Mouse (Mus musculus): ENCODE measurements at regions not wholly inside any gene's neighbourhood (a gene's known extent, or its start where the extent isn't known, plus 50 kb on each side); places are given as distances from the start of the nearest gene placed in this dataset.
A peak's percentile ranks its signal among the peaks of the same experiment; 100 is the strongest.

DNA sequence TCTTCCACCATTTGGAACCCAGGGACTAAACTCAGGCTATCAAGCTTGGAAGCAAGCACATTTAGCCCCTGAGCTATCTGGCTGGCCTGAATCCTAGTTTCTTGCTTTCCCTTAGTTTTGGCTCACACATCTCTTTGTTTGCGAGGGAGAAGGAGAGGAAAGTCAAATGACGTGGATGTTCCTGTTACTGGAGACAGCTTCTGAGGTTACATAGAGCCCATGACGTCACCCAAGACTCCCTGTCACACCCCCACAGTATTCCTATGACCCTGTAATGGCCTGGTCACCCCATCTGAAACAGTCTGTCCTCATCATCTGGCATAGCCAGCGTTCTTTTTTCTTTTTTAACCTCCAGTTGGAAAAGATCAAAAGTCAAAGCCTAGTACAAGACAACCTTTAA lies 400.1 kb upstream of the Jarid2 start:
- Histone ChIP-seq H3K27me3 (no peaks in the 10 kb centered on the region), H3K36me3 (ENCODE audit: poor library complexity, severe bottlenecking) (no peaks in the 10 kb centered on the region), H3K4me2 (no peak overlapping the region), H3K9me3 (replicated peaks) (no peaks in the 10 kb centered on the region), H3K4me3 (no peak overlapping the region), H3K27ac (no peak overlapping the region), H3K9ac (no peak overlapping the region), H3K4me1 (no peaks in the 10 kb centered on the region)
- WGBS, result 84% methylated on average over 4 of the region's 4 CpGs
- ATAC-seq, result no peak

DNA sequence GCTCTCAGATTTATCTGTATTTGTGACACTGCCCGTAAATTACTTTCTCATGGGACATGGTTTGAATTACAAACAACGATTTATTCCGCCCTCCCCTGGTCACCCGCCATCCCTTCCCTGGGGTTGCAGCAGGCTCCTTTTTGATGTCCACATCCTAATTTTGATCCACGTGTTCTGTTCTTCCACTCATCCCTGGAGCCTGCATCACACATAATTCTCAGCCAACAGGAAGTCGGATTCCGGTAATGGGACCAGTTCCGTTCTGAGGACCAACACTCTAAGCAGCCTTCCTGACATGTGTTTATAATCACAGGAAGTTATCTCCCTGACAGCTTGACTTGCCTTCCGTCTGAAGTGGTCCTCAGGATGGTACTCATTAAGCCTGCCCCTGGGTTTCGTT lies 399.6 kb upstream of the Jarid2 start:
- H3K4me3 ChIP-seq, result no peak overlapping the region
- H3K36me3 ChIP-seq (ENCODE audit: poor library complexity, severe bottlenecking), result no peaks in the 10 kb centered on the region
- 88% methylated on average over 10 of the region's 10 CpGs for WGBS
- H3K27me3 ChIP-seq, result no peaks in the 10 kb centered on the region
- no peak overlapping the region for H3K9ac ChIP-seq
- no peak overlapping the region for H3K27ac ChIP-seq
- H3K9me3 ChIP-seq (replicated peaks), result no peaks in the 10 kb centered on the region
- no peaks in the 10 kb centered on the region for H3K4me1 ChIP-seq
- ATAC-seq, result no peak
- H3K4me2 ChIP-seq, result no peak overlapping the region

GRCm38 (mm10) chr13:44332716-44333240 lies 396.5 kb upstream of the Jarid2 start:
- Histone ChIP-seq H3K27ac (no peak overlapping the region), H3K4me1 (no peaks in the 10 kb centered on the region), H3K4me2 (no peak overlapping the region), H3K27me3 (no peaks in the 10 kb centered on the region), H3K4me3 (no peak overlapping the region), H3K9me3 (replicated peaks) (0 out of 2 replicates have a peak, but pooled peaks cover 6% of the 10 kb centered on the region), H3K36me3 (ENCODE audit: poor library complexity, severe bottlenecking) (no peaks in the 10 kb centered on the region), H3K9ac (no peak overlapping the region)
- 75% methylated on average over 11 of the region's 11 CpGs for WGBS
- ATAC-seq, result no peak

DNA sequence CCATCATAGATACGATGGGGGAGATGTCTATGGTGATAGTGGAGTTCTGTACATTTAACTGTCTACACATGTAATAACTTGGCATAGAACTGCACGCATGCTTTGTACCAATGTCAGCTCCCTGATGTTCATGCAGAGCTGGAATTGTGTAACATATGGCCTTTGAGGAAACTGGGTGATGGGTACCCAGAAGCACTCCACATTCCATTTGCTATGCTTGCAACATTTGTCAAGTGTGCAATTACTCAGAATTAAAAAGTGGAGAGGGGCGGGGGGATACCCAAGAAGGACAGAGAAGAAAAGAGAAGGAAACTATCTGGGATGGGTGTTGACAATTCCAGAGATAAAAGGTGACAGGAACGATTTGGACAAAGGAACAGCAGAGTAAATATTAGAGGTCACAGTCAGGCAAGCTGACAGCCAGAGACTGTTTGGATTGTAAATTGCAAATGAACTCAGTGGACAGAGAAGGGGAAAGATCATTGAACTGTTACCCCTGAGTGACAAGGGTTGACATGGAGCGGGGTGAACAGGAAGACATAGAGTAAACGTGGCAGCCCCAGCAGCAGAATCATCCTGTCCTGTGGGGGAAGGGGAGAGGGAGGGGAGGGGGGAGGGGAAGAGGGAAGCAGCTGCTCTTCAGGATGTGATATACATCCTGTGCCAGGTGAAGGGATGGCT lies 390.1 kb upstream of the Jarid2 start:
- no peak for ATAC-seq
- Histone ChIP-seq H3K36me3 (ENCODE audit: poor library complexity, severe bottlenecking) (no peaks in the 10 kb centered on the region), H3K27ac (no peak overlapping the region), H3K4me3 (no peak overlapping the region), H3K4me2 (no peak overlapping the region), H3K9ac (no peak overlapping the region), H3K27me3 (no peaks in the 10 kb centered on the region), H3K9me3 (replicated peaks) (0 out of 2 replicates have a peak, but pooled peaks cover 6% of the 10 kb centered on the region), H3K4me1 (peaks cover 3% of the 10 kb centered on the region; the same call in 1 of the 2 replicates)
- 72% methylated on average over 6 of the region's 6 CpGs for WGBS

DNA sequence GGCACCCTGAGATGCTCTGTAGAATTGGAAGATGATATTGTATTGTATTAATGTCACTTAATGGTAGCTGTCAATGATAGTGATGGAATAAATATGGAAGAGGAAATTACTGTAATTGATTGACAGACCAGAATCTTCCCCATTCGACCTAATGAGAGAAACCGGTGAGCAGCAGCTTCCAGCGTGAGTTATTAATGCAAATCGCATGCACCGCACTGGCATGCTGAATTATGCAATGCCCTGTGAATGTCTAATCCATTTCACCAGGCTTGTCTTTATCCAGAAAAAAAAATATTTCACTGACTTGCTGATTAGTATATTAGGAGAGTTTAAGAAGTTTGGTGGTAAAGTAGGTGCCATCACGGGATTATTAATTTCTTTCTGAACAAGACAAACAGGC lies 384.2 kb upstream of the Jarid2 start:
- ATAC-seq, result no peak
- Histone ChIP-seq H3K9ac (no peak overlapping the region), H3K9me3 (replicated peaks) (peaks cover 3% of the 10 kb centered on the region; the same call in 1 of the 2 replicates), H3K36me3 (ENCODE audit: poor library complexity, severe bottlenecking) (no peaks in the 10 kb centered on the region), H3K4me1 (peaks cover 14% of the 10 kb centered on the region; the same call in 1 of the 2 replicates), H3K4me3 (no peak overlapping the region), H3K4me2 (no peak overlapping the region), H3K27ac (no peak overlapping the region), H3K27me3 (no peaks in the 10 kb centered on the region)
- 63% methylated on average over 6 of the region's 6 CpGs for WGBS

DNA sequence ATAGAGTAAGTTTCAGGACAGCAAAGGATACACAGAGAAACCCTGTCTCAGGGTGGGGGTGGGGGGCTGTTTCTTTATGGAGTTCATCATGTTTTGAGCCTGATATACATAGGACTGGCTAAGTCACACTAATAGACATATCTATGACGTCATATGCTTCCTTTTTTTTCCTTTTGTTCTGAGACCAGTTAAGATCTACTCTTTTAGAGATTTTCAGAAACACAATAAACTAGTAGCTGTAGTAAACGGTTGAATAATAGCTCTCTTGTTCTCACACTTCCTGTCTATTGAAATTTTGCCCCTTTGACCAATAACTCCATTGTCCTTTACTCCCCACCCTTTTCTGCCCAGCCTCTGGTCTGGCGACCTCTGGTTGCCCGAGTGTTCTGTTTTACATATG lies 382.6 kb upstream of the Jarid2 start:
- ATAC-seq, result no peak
- Histone ChIP-seq H3K4me3 (no peak overlapping the region), H3K27ac (no peak overlapping the region), H3K4me2 (no peak overlapping the region), H3K36me3 (ENCODE audit: poor library complexity, severe bottlenecking) (no peaks in the 10 kb centered on the region), H3K27me3 (no peaks in the 10 kb centered on the region), H3K9me3 (replicated peaks) (peaks cover 3% of the 10 kb centered on the region; the same call in 1 of the 2 replicates), H3K4me1 (peaks cover 14% of the 10 kb centered on the region; the same call in 1 of the 2 replicates), H3K9ac (no peak overlapping the region)
- 52% methylated on average over 4 of the region's 4 CpGs for WGBS

GRCm38 (mm10) chr13:44347662-44348061 lies 381.6 kb upstream of the Jarid2 start:
- Histone ChIP-seq H3K4me3 (no peak overlapping the region), H3K36me3 (ENCODE audit: poor library complexity, severe bottlenecking) (no peaks in the 10 kb centered on the region), H3K27ac (no peak overlapping the region), H3K27me3 (no peaks in the 10 kb centered on the region), H3K4me2 (no peak overlapping the region), H3K4me1 (peaks cover 14% of the 10 kb centered on the region; the same call in 1 of the 2 replicates), H3K9ac (no peak overlapping the region), H3K9me3 (replicated peaks) (peaks cover 3% of the 10 kb centered on the region; the same call in 1 of the 2 replicates)
- ATAC-seq, result no peak
- WGBS, result 16% methylated on average over 9 of the region's 9 CpGs

- no peak overlapping the region for H3K27ac ChIP-seq
- H3K4me1 ChIP-seq, result peaks cover 25% of the 10 kb centered on the region
- no peak for ATAC-seq
- H3K9me3 ChIP-seq (replicated peaks), result 0 out of 2 replicates have a peak, but pooled peaks cover 3% of the 10 kb centered on the region
- peak overlapping the region; percentile 40 for H3K4me2 ChIP-seq
- 16% methylated on average over 9 of the region's 9 CpGs for WGBS
- H3K4me3 ChIP-seq, result no peak overlapping the region
- H3K9ac ChIP-seq, result no peak overlapping the region
- H3K27me3 ChIP-seq, result no peaks in the 10 kb centered on the region
- H3K36me3 ChIP-seq (ENCODE audit: poor library complexity, severe bottlenecking), result no peaks in the 10 kb centered on the region
Observed at GRCm38 (mm10) chr13:44353899-44354298, 375.4 kb upstream of the Jarid2 start.

- Histone ChIP-seq H3K9ac (no peak overlapping the region), H3K4me3 (no peak overlapping the region), H3K36me3 (ENCODE audit: poor library complexity, severe bottlenecking) (no peaks in the 10 kb centered on the region), H3K9me3 (replicated peaks) (no peaks in the 10 kb centered on the region), H3K4me1 (peaks cover 26% of the 10 kb centered on the region), H3K4me2 (no peak overlapping the region), H3K27me3 (peaks cover 6% of the 10 kb centered on the region; the same call in 1 of the 2 replicates), H3K27ac (no peak overlapping the region)
- WGBS, result 68% methylated on average over 12 of the region's 12 CpGs
- no peak for ATAC-seq
Observed at GRCm38 (mm10) chr13:44355771-44356221, 373.5 kb upstream of the Jarid2 start.

GRCm38 (mm10) chr13:44356981-44357380 lies 372.3 kb upstream of the Jarid2 start:
- Histone ChIP-seq H3K9ac (no peak overlapping the region), H3K4me3 (no peak overlapping the region), H3K9me3 (replicated peaks) (no peaks in the 10 kb centered on the region), H3K4me2 (no peak overlapping the region), H3K27me3 (peaks cover 6% of the 10 kb centered on the region; the same call in 1 of the 2 replicates), H3K36me3 (ENCODE audit: poor library complexity, severe bottlenecking) (no peaks in the 10 kb centered on the region), H3K27ac (no peak overlapping the region), H3K4me1 (peaks cover 32% of the 10 kb centered on the region)
- ATAC-seq, result no peak
- 94% methylated on average over 11 of the region's 11 CpGs for WGBS

DNA sequence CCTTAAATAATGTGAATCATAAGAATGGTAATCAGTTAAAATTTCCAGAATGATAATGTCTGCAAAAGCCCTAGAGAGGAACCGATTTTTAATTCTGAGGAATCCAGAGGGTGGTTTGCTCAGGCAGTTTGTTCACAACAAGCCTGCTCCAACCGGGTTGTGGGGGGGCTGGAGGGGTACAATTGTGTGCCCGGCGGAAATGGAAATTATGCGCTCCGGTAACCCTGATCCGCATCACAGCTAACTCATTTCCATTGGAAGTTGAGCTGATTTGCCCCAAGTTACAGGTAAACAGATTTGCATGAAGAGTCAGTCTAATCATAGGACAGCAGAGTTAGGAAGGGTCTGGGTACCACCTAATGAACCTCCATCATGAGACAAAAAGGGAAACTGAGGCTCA lies 369.9 kb upstream of the Jarid2 start:
- H3K36me3 ChIP-seq (ENCODE audit: poor library complexity, severe bottlenecking), result no peaks in the 10 kb centered on the region
- peaks cover 6% of the 10 kb centered on the region; the same call in 1 of the 2 replicates for H3K27me3 ChIP-seq
- no peak overlapping the region for H3K9ac ChIP-seq
- no peak overlapping the region for H3K27ac ChIP-seq
- H3K4me3 ChIP-seq, result no peak overlapping the region
- 75% methylated on average over 7 of the region's 7 CpGs for WGBS
- H3K4me1 ChIP-seq, result peaks cover 34% of the 10 kb centered on the region
- H3K4me2 ChIP-seq, result no peak overlapping the region
- no peaks in the 10 kb centered on the region for H3K9me3 ChIP-seq (replicated peaks)
- no peak for ATAC-seq

DNA sequence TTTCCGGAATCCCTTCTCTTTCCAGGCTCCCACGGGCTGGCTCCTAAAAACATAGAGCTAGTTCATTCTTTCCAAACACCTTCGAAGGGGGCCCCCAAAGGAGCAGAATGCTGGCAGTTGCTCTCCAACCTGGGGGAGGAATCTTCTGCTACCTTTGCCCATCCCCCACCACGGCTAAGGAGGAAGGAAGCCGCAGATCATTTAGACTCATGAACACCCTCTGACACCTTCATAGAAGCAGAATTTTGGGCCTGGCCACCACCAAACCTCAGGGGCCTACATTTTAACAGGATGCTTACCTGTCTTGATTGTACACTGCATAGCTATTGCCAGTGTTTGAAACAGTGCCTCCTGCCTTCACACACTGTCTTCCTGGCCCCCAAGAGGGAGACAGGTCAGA lies 369.3 kb upstream of the Jarid2 start:
- H3K36me3 ChIP-seq (ENCODE audit: poor library complexity, severe bottlenecking), result no peaks in the 10 kb centered on the region
- H3K4me3 ChIP-seq, result no peak overlapping the region
- H3K4me1 ChIP-seq, result peaks cover 32% of the 10 kb centered on the region
- no peak for ATAC-seq
- 82% methylated on average over 5 of the region's 5 CpGs for WGBS
- no peak overlapping the region for H3K4me2 ChIP-seq
- peaks cover 6% of the 10 kb centered on the region; the same call in 1 of the 2 replicates for H3K27me3 ChIP-seq
- H3K9ac ChIP-seq, result no peak overlapping the region
- H3K9me3 ChIP-seq (replicated peaks), result no peaks in the 10 kb centered on the region
- H3K27ac ChIP-seq, result no peak overlapping the region
